Mouse (Mus musculus): ENCODE results near the gene Sys1. TPM values are rescaled to one million over a fixed set of nuclear protein-coding genes. Genes with fewer than 3 reads are reported as not detected.

The Sys1 gene
- polyA plus RNA-seq, 1 experiment: 94.5 TPM

GRCm38 (mm10) chr2:164517485-164518221 lies 60.9 kb downstream of the Sys1 start:
- Histone ChIP-seq H3K36me3 (ENCODE audit: control insufficient read depth, insufficient read depth, low read length) (no peaks in the 10 kb centered on the region), H3K4me3 (ENCODE audit: insufficient read depth, low read depth, low read length) (no peak overlapping the region), H3K27me3 (replicated peaks; ENCODE audit: control insufficient read depth, insufficient read depth, low read length) (no peaks in the 10 kb centered on the region), H3K27ac (ENCODE audit: insufficient read depth, low read depth, low read length) (no peak overlapping the region), H3K4me1 (ENCODE audit: control insufficient read depth, insufficient read depth, low read length) (no peaks in the 10 kb centered on the region)
- 36% methylated on average over 10 of the region's 10 CpGs for WGBS
- TF ChIP-seq POLR2A (IDR thresholded peaks at IDR 0.05; ENCODE audit: low read depth, low read length) (no peak), CTCF (conservative IDR thresholded peaks at IDR 0.05; ENCODE audit: insufficient read depth, insufficient read length, low read depth, low read length) (peak; percentile 85)
- peak; percentile 73 for DNase-seq

DNA sequence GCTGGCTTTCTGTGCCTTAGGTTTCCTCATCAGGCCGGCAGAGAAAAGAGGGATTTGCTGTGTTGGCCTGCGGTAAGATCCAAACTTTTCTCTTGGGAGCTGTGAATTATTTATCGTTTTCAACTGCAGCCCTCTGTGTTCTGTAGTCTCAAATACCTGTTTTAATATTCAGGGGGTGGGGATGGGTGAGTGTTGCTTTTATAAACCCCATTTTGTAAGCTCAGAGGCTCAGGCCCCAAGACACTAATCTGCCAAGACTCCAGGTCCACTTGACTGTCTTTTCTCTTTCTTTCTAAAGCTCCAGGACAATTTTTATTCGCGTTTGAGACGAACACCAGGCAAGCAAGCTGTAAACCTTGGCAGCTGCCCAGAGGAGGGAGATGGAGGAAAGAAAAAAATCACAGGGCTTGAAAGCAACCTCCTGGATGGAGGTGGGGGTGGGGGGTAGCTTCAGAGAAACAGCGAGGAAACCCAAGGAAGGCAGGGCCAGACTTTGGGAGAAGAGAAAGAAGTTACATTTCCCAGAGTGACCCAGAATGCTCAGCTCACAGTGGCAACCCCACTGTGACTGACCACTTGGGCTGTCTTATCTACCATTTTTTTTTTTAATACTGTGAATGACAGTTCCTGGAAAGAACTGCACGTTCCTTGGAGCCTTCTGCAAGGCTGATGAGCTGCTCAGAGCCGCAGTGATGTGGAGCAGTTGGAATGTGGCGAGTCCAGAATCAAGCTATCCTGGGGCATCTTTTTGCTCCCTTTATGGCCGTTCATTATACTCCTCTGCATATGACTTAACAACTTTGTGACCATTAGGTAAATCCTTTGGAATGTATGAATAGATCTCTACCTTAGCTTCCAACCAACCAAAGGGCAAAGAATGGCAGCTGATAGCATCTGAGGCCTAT lies 61.8 kb downstream of the Sys1 start:
- Histone ChIP-seq H3K27ac (ENCODE audit: insufficient read depth, low read depth, low read length) (no peak overlapping the region), H3K36me3 (ENCODE audit: control insufficient read depth, insufficient read depth, low read length) (no peaks in the 10 kb centered on the region), H3K27me3 (replicated peaks; ENCODE audit: control insufficient read depth, insufficient read depth, low read length) (no peaks in the 10 kb centered on the region), H3K4me1 (ENCODE audit: control insufficient read depth, insufficient read depth, low read length) (no peaks in the 10 kb centered on the region), H3K4me3 (ENCODE audit: insufficient read depth, low read depth, low read length) (no peak overlapping the region)
- no peak for DNase-seq
- WGBS: 51% methylated on average over 11 of the region's 11 CpGs
- TF ChIP-seq POLR2A (IDR thresholded peaks at IDR 0.05; ENCODE audit: low read depth, low read length) (no peak), CTCF (conservative IDR thresholded peaks at IDR 0.05; ENCODE audit: insufficient read depth, insufficient read length, low read depth, low read length) (no peak)

GRCm38 (mm10) chr2:164519171-164519526 lies 62.4 kb downstream of the Sys1 start:
- no peaks in the 10 kb centered on the region for H3K4me1 ChIP-seq (ENCODE audit: control insufficient read depth, insufficient read depth, low read length)
- 66% methylated on average over 6 of the region's 6 CpGs for WGBS
- TF ChIP-seq POLR2A (IDR thresholded peaks at IDR 0.05; ENCODE audit: low read depth, low read length) (no peak), CTCF (conservative IDR thresholded peaks at IDR 0.05; ENCODE audit: insufficient read depth, insufficient read length, low read depth, low read length) (no peak)
- DNase-seq: no peak
- no peaks in the 10 kb centered on the region for H3K36me3 ChIP-seq (ENCODE audit: control insufficient read depth, insufficient read depth, low read length)
- H3K4me3 ChIP-seq (ENCODE audit: insufficient read depth, low read depth, low read length): no peak overlapping the region
- H3K27ac ChIP-seq (ENCODE audit: insufficient read depth, low read depth, low read length): no peak overlapping the region
- H3K27me3 ChIP-seq (replicated peaks; ENCODE audit: control insufficient read depth, insufficient read depth, low read length): no peaks in the 10 kb centered on the region

- WGBS: 12% methylated on average over 3 of the region's 3 CpGs
Measured at GRCm38 (mm10) chr2:164520782-164521181, 64.0 kb downstream of the Sys1 start.

GRCm38 (mm10) chr2:164521841-164522240 lies 65.1 kb downstream of the Sys1 start:
- no peak overlapping the region for H3K27ac ChIP-seq (ENCODE audit: insufficient read depth, low read depth, low read length)
- no peaks in the 10 kb centered on the region for H3K36me3 ChIP-seq (ENCODE audit: control insufficient read depth, insufficient read depth, low read length)
- no peak overlapping the region for H3K4me3 ChIP-seq (ENCODE audit: insufficient read depth, low read depth, low read length)
- H3K4me1 ChIP-seq (ENCODE audit: control insufficient read depth, insufficient read depth, low read length): no peaks in the 10 kb centered on the region
- WGBS: 18% methylated on average over 11 of the region's 11 CpGs
- no peak for DNase-seq
- no peaks in the 10 kb centered on the region for H3K27me3 ChIP-seq (replicated peaks; ENCODE audit: control insufficient read depth, insufficient read depth, low read length)
- TF ChIP-seq CTCF (conservative IDR thresholded peaks at IDR 0.05; ENCODE audit: insufficient read depth, insufficient read length, low read depth, low read length) (no peak), POLR2A (IDR thresholded peaks at IDR 0.05; ENCODE audit: low read depth, low read length) (no peak)

More at GRCm38 (mm10) chr2:164520782-164521181, 64.0 kb downstream of the Sys1 start:
- no peak overlapping the region for H3K4me3 ChIP-seq (ENCODE audit: insufficient read depth, low read depth, low read length)
- TF ChIP-seq CTCF (conservative IDR thresholded peaks at IDR 0.05; ENCODE audit: insufficient read depth, insufficient read length, low read depth, low read length): peak; percentile 97
- TF ChIP-seq POLR2A (IDR thresholded peaks at IDR 0.05; ENCODE audit: low read depth, low read length): no peak
- no peak overlapping the region for H3K27ac ChIP-seq (ENCODE audit: insufficient read depth, low read depth, low read length)
- no peaks in the 10 kb centered on the region for H3K4me1 ChIP-seq (ENCODE audit: control insufficient read depth, insufficient read depth, low read length)
- no peaks in the 10 kb centered on the region for H3K36me3 ChIP-seq (ENCODE audit: control insufficient read depth, insufficient read depth, low read length)
- no peaks in the 10 kb centered on the region for H3K27me3 ChIP-seq (replicated peaks; ENCODE audit: control insufficient read depth, insufficient read depth, low read length)
- peak; percentile 80 for DNase-seq

GRCm38 (mm10) chr2:164522280-164522679 lies 65.5 kb downstream of the Sys1 start:
- no peak overlapping the region for H3K4me3 ChIP-seq (ENCODE audit: insufficient read depth, low read depth, low read length)
- H3K27ac ChIP-seq (ENCODE audit: insufficient read depth, low read depth, low read length): no peak overlapping the region

DNA sequence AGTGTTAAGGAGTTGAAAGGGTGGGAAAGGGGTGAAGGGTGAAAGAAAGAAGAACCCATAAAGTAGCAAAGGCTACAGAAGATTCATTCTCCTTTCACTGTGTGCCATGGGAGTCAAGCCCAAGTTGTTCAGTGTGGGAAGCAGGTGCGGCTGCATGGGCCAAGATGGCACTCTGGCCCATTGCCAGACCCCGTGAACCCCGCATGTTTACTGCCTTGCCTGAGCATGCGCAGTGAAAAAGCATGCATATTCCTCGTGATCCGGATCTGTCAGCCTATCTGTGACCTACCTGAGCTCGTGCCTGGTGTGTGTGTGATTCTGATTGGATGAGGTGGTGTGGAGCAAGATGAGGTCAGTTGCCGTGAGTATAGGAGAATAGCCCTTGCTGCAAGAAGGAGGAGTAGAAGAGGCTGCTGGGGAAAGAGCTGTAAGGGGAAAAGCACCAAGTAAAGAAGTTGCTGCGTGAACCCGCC lies 66.6 kb downstream of the Sys1 start:
- H3K27me3 ChIP-seq (replicated peaks; ENCODE audit: control insufficient read depth, insufficient read depth, low read length): no peaks in the 10 kb centered on the region
- no peaks in the 10 kb centered on the region for H3K4me1 ChIP-seq (ENCODE audit: control insufficient read depth, insufficient read depth, low read length)
- 80% methylated on average over 10 of the region's 10 CpGs for WGBS
- peak overlapping the region; percentile 25; the same call in 1 of the 2 replicates for H3K4me3 ChIP-seq (ENCODE audit: insufficient read depth, low read depth, low read length)
- H3K36me3 ChIP-seq (ENCODE audit: control insufficient read depth, insufficient read depth, low read length): no peaks in the 10 kb centered on the region
- DNase-seq: no peak
- TF ChIP-seq CTCF (conservative IDR thresholded peaks at IDR 0.05; ENCODE audit: insufficient read depth, insufficient read length, low read depth, low read length) (no peak), POLR2A (IDR thresholded peaks at IDR 0.05; ENCODE audit: low read depth, low read length) (no peak)
- no peak overlapping the region for H3K27ac ChIP-seq (ENCODE audit: insufficient read depth, low read depth, low read length)

More at GRCm38 (mm10) chr2:164522280-164522679, 65.5 kb downstream of the Sys1 start:
- no peak for DNase-seq
- TF ChIP-seq POLR2A (IDR thresholded peaks at IDR 0.05; ENCODE audit: low read depth, low read length) (no peak), CTCF (conservative IDR thresholded peaks at IDR 0.05; ENCODE audit: insufficient read depth, insufficient read length, low read depth, low read length) (no peak)
- Histone ChIP-seq H3K36me3 (ENCODE audit: control insufficient read depth, insufficient read depth, low read length) (no peaks in the 10 kb centered on the region), H3K27me3 (replicated peaks; ENCODE audit: control insufficient read depth, insufficient read depth, low read length) (no peaks in the 10 kb centered on the region), H3K4me1 (ENCODE audit: control insufficient read depth, insufficient read depth, low read length) (no peaks in the 10 kb centered on the region)
- 23% methylated on average over 8 of the region's 8 CpGs for WGBS
